Comparison of ENCODE assay signal across 3 mouse cellular contexts in genomic region chr10:3500846-3501245, GRCm38 (mm10). TPM values are rescaled to one million over a fixed set of nuclear protein-coding genes. Genes with fewer than 3 reads are reported as not detected.
"Had no signal": no experiment of that assay in that cellular context is flagged by ENCODE, and none has a peak within 500 bp of the region (broad histone marks: within the 10 kb centered on the region; RNA-seq: fewer than 3 reads in every experiment).

No protein-coding gene starts in this region.

RNA-seq across cellular contexts. Expression of gene Iyd, which starts 39.2 kb away (rescaled TPM):
- total RNA-seq: neutrophil, adult 5-6 weeks had no signal
- polyA plus RNA-seq: spleen, adult 2 months; testis, adult 2 months had no signal
